Mouse (Mus musculus): ENCODE measurements around the gene Pde4a. TPM values are rescaled to one million over a fixed set of nuclear protein-coding genes. Genes with fewer than 3 reads are reported as not detected.

The Pde4a gene
- polyA plus RNA-seq, 1 experiment, result 9.0 TPM

DNA sequence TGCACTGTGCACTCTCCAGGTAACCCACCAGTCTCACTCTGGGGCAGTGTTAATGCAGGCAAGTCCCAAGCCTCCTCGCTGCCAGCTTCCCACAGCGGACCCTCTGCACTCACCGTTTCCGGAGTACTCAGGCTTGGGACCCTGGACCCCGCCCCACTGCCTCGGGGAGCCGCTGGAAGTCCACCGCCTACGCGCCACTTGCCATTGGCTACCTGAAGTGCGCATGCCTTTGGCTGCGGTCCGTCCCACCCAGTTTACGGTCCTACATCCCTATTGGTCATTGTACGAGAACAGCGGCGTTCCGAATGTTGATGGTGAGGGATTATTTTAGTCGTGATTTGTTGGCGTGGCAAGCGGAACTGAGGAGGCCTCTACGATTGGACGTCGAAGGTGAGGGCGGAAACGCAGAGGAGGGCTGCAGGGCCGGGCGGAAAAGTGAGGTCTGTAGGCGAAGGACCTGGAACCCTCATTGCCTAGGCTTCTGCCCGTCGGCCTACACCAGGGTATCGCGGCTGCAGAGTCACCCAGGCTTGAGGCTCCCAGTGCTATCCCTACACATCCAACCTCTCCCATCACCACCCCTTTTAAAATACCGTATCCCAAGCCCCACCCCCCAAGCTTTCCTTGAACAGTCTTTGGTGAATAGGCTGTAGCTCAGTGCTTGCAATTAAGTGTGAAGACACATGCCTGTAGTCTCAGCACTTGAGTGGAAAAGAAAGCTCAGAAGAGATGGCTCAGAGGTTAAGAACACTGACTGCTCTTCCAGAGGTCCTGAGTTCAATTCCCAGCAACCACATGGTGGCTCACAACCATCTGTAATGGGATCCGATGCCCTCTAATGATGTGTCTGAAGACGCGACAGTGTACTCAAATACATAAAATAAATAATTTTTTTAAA lies 34.2 kb upstream of the Pde4a start, which contains the start of gene Tyk2:
Tyk2 (minus strand) TSS at position 185 of the 898 bp plus-strand sequence.
- H3K27ac ChIP-seq (ENCODE audit: insufficient read depth, low read depth, low read length), result peak within 1 kb of the TSS; percentile 28; the same call in 1 of the 2 replicates
- peak within 1 kb of the TSS; percentile 67 for H3K4me3 ChIP-seq (ENCODE audit: insufficient read depth, low read depth, low read length)
- TF ChIP-seq POLR2A (IDR thresholded peaks at IDR 0.05; ENCODE audit: low read depth, low read length), result peak; percentile 40
- no peak for TF ChIP-seq CTCF (conservative IDR thresholded peaks at IDR 0.05; ENCODE audit: insufficient read depth, insufficient read length, low read depth, low read length)
- H3K36me3 ChIP-seq (ENCODE audit: control insufficient read depth, insufficient read depth, low read length), result no peaks in the 10 kb centered on the region
- WGBS, result 6% methylated on average over 37 of the region's 37 CpGs
- no peaks in the 10 kb centered on the region for H3K27me3 ChIP-seq (replicated peaks; ENCODE audit: control insufficient read depth, insufficient read depth, low read length)
- DNase-seq, result peak; percentile 98
- H3K4me1 ChIP-seq (ENCODE audit: control insufficient read depth, insufficient read depth, low read length), result peaks cover 10% of the 10 kb centered on the region

DNA sequence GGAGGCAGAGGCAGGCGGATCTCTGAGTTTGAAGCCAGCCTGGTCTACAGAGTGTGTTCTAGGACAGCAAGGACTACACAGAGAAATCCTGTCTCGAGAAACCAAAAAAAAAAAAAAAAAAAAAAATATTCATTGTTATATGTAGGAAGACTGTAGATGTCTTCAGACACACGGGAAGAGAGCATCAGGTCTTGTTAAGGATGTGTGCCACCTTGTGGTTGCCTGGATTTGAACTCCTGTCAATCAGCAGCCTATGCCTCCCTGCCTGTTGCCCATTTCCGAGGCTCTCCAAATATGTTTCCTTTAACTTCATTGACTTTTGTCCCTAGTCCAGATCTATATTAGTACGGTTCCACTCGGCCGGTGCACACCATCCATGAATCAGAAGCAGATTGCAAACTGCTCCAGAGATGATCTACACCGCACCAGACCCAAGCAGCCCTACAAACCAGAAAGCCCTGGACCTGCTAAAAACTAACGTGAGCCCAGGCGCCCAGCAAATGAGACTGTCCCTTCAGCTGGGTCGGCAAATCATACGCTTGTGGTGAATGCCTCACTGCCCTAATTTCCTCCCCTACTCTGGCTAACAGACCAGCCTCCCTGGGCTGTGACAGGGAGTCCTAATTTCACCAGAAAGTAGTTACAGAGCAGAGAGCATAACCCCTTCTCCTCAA lies 33.3 kb upstream of the Pde4a start:
- H3K4me3 ChIP-seq (ENCODE audit: insufficient read depth, low read depth, low read length), result no peak overlapping the region
- no peak overlapping the region for H3K27ac ChIP-seq (ENCODE audit: insufficient read depth, low read depth, low read length)
- no peaks in the 10 kb centered on the region for H3K36me3 ChIP-seq (ENCODE audit: control insufficient read depth, insufficient read depth, low read length)
- peak; percentile 44 for DNase-seq
- TF ChIP-seq POLR2A (IDR thresholded peaks at IDR 0.05; ENCODE audit: low read depth, low read length), result no peak
- TF ChIP-seq CTCF (conservative IDR thresholded peaks at IDR 0.05; ENCODE audit: insufficient read depth, insufficient read length, low read depth, low read length), result peak; percentile 42
- no peaks in the 10 kb centered on the region for H3K27me3 ChIP-seq (replicated peaks; ENCODE audit: control insufficient read depth, insufficient read depth, low read length)
- H3K4me1 ChIP-seq (ENCODE audit: control insufficient read depth, insufficient read depth, low read length), result peaks cover 10% of the 10 kb centered on the region
- 68% methylated on average over 12 of the region's 12 CpGs for WGBS

DNA sequence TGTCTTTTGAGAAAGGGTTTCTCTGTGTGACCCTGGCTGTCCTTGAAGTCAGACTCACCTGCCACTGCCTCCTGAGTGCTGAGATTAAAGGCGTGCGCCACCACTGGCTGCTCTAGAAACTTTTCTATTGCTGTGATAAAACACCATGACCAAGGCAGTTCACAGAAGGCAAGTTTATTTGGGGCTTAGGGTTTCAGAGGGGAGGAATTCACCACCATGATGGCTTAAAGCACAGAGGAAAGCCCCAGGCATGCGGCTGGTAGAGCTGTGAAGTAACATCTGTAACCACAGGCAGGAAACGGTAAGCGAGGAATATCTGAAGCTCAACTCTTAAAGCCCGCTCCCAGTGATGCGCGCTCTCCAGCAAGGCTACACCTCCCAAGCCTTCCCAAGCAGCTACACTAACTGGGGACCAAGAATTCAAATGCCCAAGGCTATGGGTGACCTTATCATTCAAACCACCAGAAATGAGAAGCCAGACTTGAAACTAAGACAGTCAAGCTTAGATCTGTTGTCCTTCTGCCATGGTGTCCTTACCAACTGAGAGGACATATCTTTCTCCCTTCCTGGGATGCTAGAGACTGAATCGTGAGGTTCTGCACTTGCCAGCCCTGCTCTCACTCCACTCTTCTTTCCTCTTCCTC lies 32.3 kb upstream of the Pde4a start:
- Histone ChIP-seq H3K27ac (ENCODE audit: insufficient read depth, low read depth, low read length) (no peak overlapping the region), H3K4me3 (ENCODE audit: insufficient read depth, low read depth, low read length) (no peak overlapping the region), H3K27me3 (replicated peaks; ENCODE audit: control insufficient read depth, insufficient read depth, low read length) (no peaks in the 10 kb centered on the region), H3K4me1 (ENCODE audit: control insufficient read depth, insufficient read depth, low read length) (peaks cover 10% of the 10 kb centered on the region), H3K36me3 (ENCODE audit: control insufficient read depth, insufficient read depth, low read length) (no peaks in the 10 kb centered on the region)
- WGBS, result 70% methylated on average over 9 of the region's 9 CpGs
- no peak for DNase-seq
- TF ChIP-seq POLR2A (IDR thresholded peaks at IDR 0.05; ENCODE audit: low read depth, low read length), result no peak
- no peak for TF ChIP-seq CTCF (conservative IDR thresholded peaks at IDR 0.05; ENCODE audit: insufficient read depth, insufficient read length, low read depth, low read length)

DNA sequence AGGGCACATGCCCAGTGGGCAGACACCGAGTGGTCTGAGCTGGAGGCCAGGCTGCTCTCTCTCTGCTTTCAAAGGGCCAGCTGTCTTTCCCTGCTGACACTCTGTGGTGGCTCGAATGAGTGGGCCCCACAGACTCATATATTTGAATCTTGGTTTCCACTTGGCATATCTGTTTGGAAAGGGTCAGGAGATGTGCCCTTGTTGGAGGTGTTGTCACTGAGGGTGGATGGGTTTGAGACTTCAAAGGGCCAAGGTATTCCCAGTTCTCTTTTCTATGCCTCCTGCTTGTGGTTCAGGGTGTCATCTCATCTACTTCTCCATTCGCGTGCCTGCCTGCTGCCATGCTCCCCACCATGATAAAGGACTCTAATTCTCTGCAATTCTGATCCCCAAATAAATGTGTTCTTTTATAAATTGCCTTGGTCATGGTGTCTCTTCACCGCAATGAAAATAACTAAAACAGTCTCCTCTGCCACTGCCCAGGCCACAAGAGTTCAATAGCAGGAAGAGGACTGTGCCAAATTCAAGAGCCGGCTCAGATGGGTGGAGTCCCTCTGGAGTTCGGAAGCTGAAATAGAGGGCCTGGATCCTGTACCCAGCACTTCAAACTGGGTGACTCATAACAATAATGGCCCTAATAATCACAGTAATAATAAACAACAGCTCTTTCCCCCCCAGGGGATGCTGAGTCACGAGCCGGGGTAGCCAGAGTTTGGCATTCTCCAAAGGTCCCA lies 30.8 kb upstream of the Pde4a start:
- TF ChIP-seq POLR2A (IDR thresholded peaks at IDR 0.05; ENCODE audit: low read depth, low read length) (no peak), CTCF (conservative IDR thresholded peaks at IDR 0.05; ENCODE audit: insufficient read depth, insufficient read length, low read depth, low read length) (no peak)
- 52% methylated on average over 9 of the region's 9 CpGs for WGBS
- DNase-seq, result peak; percentile 80

DNA sequence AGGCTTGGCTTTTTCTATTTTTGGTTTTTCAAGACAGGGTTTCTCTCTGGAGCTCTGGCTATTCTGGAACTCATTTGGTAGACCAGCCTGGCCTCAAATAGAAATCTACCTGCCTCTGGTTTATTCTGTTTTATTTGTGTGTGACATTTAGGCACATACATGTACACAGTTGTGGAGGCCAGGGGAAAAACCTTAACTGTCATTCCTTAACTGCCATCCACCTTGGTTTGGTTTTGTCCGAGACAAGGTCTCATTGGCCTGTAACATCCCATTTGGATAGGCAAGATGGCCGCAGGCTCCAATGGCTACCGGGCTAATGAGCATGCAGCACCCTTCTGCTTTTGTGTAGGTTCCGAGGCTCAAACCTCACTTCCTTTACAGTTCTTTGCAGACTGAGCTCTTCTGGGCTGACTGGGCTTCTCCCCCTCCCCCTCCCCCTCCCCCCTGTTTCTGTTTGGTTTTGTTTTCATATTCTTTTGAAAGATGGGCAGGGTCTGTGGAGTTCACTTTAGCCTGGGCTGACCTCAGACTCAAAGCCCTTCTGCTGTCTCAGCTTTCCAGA lies 30.1 kb upstream of the Pde4a start:
- no peak overlapping the region for H3K4me3 ChIP-seq (ENCODE audit: insufficient read depth, low read depth, low read length)
- DNase-seq, result no peak
- WGBS, result 79% methylated on average over 4 of the region's 4 CpGs
- H3K27ac ChIP-seq (ENCODE audit: insufficient read depth, low read depth, low read length), result peak overlapping the region; percentile 81
- H3K36me3 ChIP-seq (ENCODE audit: control insufficient read depth, insufficient read depth, low read length), result no peaks in the 10 kb centered on the region
- H3K27me3 ChIP-seq (replicated peaks; ENCODE audit: control insufficient read depth, insufficient read depth, low read length), result no peaks in the 10 kb centered on the region
- peaks cover 7% of the 10 kb centered on the region for H3K4me1 ChIP-seq (ENCODE audit: control insufficient read depth, insufficient read depth, low read length)
- TF ChIP-seq CTCF (conservative IDR thresholded peaks at IDR 0.05; ENCODE audit: insufficient read depth, insufficient read length, low read depth, low read length), result no peak
- TF ChIP-seq POLR2A (IDR thresholded peaks at IDR 0.05; ENCODE audit: low read depth, low read length), result no peak

More for the DNA sequence above, 30.8 kb upstream of the Pde4a start:
- Histone ChIP-seq H3K36me3 (ENCODE audit: control insufficient read depth, insufficient read depth, low read length) (no peaks in the 10 kb centered on the region), H3K4me3 (ENCODE audit: insufficient read depth, low read depth, low read length) (no peak overlapping the region), H3K27ac (ENCODE audit: insufficient read depth, low read depth, low read length) (peak overlapping the region; percentile 81), H3K4me1 (ENCODE audit: control insufficient read depth, insufficient read depth, low read length) (peaks cover 10% of the 10 kb centered on the region), H3K27me3 (replicated peaks; ENCODE audit: control insufficient read depth, insufficient read depth, low read length) (no peaks in the 10 kb centered on the region)

DNA sequence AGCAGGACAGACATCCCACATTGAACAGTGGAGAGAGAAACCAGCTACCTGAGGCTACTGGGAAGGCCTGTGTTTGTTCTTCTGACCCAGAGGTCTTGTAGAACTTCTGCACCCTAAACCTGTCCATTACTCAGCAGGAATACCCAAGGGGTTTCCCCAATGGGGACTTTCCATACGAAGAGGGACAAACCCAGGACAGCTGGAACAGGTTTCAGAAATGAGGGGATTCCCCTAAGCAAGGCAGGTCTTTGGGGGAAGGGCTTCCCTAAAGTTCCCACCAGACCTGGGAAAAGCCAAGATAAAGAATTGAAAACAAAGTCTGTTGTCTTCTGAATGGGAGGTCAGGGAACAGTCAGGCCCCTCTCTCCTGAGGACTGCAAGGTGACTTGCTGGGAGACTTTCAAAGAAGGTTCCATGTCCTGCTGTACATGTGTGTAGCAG lies 29.6 kb upstream of the Pde4a start:
- TF ChIP-seq POLR2A (IDR thresholded peaks at IDR 0.05; ENCODE audit: low read depth, low read length) (no peak), CTCF (conservative IDR thresholded peaks at IDR 0.05; ENCODE audit: insufficient read depth, insufficient read length, low read depth, low read length) (no peak)
- Histone ChIP-seq H3K27me3 (replicated peaks; ENCODE audit: control insufficient read depth, insufficient read depth, low read length) (no peaks in the 10 kb centered on the region), H3K4me1 (ENCODE audit: control insufficient read depth, insufficient read depth, low read length) (peaks cover 6% of the 10 kb centered on the region), H3K27ac (ENCODE audit: insufficient read depth, low read depth, low read length) (peak overlapping the region; percentile 70), H3K4me3 (ENCODE audit: insufficient read depth, low read depth, low read length) (no peak overlapping the region), H3K36me3 (ENCODE audit: control insufficient read depth, insufficient read depth, low read length) (no peaks in the 10 kb centered on the region)
- DNase-seq, result no peak
- WGBS, result 43% methylated on average over 1 of the region's 1 CpGs

Data from kidney, adult 2 months (tissue).